Mouse (Mus musculus) Muller cell, postnatal 12 days (primary cell): ENCODE measurements at regions not wholly inside any gene's neighbourhood (a gene's known extent, or its start where the extent isn't known, plus 50 kb on each side); places are given as distances from the start of the nearest gene placed in this dataset.

ENCODE experiments used
- DNase-seq: peaks from one replicate; pipeline ENCODE4 v3.0.0-alpha.2; 2015; ENCODE audit errors: inconsistent ontology term

DNA sequence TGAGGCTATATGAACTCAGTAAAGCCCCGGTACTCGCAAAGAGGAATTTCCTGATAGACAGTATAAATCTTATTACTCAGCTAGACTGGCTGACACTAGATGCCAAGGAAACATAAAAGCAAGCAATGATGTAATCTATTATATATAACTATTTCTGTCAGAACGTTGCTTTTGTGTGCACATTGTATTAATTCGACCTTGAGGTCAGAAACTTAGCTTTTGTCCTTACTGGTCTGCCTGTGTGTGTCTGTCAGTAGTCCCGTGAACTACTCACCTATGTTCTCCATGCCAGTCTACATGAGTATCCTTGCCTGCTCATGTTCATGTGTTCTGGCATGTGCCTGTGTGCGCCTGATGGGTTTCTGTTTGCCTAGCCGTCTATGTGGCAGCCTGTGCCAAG, 70.5 kb downstream of the Tmx1 start:
- DNase-seq: no peak

DNA sequence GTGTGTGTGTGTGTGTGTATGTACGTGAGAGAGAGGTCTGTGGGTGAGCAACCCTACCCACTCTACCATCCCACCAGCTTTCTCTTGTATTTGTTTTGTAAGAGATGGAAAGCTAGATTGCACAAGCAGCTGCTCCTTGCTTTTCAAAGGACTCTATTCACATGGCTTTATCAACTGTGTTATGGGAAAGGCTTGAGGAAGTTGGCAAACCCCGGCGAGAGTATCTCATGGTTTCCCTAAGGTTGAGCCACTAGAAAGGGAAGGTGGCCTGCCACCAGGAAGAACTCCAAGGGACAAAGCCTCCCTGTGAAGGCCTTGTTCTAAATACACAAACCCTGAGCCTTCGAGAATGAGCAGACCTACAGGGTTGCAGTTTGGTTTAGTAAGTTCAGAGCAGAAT, 71.8 kb downstream of the Tmx1 start:
- no peak for DNase-seq

DNA sequence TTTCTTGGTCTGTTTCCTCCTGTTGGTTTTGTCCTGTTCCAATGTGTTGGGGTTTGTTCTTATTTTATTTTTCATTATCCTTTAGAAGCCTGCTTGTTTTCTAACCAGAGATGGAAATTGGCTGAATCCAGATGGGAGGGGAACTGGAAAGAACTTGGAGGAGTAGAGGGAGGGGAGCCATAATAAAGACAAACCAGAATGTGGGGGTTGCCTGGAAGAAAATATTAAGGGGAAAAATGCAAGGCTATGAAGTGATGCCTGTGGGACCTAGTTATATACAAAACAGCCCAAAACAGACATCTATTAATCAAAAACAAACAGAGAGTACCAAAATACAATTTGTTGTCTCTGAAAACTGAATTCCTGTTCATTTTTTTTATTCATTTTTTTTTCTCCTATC, 78.8 kb downstream of the Tmx1 start:
- DNase-seq: no peak

DNA sequence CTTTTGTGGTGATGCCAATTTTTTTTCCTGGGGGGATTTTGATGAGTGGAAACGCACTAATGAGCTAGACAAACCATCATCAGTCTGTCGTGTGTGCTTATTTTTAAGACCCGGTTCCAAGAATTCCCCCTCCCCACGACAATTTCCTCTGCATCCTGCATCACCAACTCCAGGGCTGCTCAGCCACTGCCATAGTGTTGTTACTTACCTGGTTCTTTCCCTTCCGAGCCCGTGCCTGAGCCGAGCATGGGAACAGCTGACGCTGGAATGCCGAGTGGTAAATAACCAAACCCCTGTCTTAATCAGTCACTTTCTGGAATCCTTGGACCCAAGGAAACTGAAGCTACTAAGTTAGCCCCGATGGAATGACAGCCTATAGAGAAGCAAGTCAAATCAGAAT, 79.3 kb downstream of the Tmx1 start:
- no peak for DNase-seq

DNA sequence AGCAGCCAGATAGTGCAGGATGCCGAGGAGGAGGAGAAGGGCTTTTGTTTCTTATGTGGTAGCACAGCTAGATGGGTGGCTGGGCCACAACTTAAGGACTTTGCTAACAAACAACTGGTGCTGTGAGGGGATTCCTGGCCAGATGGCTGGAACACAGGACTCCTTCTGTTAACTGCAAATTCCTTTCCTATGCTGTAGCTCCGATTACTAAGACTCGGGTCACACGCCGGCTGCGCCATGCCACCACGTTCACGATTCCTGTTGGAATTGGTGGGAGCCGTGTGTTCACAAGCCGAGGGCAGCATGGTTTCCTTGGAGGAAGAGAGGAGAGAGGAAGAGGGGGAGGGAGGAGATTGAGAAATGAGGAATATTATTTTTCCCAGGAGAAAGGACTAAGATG, 79.9 kb downstream of the Tmx1 start:
- peak; percentile 42 for DNase-seq

DNA sequence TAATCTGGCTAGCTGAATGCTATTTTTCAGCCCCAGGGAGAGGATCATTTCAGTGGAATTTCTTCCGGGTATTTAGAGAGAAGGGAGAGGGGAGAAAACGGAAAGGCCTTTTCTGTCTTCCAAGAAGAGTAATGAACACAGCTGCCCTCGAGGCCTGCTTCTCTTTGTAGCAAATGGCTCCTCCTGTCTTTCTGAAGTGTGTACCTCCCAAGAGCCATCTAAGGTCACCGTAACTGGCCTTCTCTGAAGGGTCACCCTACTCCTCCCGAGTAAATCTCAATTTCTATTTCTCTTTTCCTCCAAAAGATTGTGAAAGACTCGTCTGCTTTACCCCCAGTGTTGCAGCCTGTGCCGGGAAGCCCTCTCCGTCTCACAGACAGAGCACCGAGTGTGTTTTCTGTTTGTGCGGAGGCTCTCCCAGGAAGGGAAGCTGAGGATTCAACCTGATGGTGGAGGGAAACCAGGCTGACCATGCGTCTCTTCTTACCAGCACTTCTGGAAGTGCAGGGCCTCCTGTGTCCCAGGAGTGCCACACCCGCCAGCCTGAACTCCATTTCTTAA, 80.6 kb downstream of the Tmx1 start:
- DNase-seq: no peak

DNA sequence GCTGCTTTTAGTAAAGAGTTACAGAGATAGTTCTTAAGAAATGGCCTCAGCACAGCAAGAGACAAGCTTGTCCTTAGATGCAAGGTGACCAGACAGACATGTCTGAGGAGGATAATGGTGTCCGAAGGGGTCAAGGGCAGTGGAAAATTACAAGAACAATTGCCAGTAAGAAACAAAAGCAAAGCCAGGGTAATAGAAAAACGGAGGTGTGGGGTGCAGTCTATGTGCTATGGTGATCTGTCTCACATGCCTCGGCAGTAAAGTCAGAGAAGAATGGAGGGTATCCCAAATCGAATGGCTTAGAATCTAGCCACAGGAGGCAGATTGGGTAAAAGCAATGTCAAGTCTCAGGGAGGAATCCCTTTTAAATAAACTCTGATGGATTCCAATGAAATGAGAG, 86.2 kb downstream of the Tmx1 start:
- DNase-seq: no peak

DNA sequence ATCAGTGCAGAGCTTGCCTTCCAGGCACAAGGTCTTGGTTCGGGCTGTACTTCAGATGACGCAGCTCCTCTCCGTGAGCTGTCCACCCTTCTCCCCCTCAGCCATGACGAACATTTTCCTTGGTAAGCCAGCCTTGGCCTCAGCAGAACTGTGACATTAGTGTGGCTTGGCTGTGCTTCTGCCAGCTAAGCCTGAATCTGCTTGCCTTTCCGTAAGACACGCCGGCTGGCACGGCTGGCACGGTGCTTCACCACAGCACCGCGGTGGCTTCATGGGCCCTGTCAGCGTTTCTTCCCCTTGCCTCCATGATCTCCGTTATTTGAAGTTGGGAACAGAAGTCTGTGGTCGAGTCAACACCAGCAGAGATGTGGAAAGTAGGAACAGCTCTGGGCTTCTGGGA, 87.0 kb downstream of the Tmx1 start:
- DNase-seq: no peak

DNA sequence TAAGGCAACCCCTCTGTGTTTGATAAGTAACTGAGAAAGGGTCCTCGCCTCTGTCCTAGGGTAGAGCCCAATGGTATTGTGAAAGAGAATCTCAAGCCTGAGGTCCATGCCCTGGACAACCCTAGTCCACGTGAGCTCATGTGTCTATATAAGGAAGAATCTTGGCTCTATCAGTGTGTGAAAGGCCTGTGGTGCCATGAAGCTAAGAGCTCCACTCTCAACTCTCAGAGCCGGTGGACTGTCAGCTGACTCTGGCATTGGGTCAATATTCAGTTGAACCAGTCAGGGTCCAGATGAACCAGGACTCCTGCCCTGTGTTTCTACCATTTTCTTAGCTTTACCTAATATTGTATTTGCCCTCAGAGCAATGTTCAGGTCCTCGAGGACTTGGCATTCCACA, 88.5 kb downstream of the Tmx1 start:
- DNase-seq: no peak

DNA sequence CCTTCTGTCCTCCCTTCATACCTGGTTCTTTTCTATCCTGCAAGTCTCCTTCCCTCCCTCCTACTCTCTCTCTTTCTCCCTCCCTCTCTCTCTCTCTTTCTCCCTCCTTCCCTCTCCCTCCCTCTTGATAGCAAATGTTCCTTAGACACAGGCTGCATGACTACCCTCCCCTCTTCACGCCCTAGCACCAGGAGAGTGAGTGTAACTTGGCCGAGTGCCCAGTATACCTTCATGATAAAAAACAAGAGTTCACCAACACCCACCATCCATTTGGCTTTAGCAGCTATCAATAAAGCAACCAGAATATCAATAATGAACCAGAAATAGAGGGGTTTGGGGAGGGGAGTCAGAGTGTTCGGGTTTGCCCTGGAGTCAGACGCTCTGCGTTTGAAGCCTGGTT, 90.4 kb downstream of the Tmx1 start:
- DNase-seq: no peak

DNA sequence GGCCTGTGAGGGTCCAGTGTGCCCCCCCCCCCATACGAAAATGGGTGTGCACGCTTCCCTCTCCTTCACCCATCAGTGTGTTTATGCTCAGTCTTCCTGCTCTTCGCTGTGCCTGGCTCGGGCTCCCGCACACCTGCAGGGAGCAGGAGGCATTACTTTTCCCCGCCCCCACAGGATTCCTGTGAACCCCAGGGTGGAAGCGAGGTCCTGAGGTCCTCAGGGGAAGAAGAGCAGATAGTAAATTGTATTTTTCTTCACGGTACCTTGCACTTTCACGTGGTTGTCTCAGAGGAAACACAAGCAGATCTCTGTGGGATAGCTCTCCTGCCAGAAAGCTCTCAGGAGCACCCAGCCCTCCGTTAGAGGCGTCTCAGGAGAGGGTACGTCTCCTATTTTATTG, 91.4 kb downstream of the Tmx1 start:
- DNase-seq: no peak

DNA sequence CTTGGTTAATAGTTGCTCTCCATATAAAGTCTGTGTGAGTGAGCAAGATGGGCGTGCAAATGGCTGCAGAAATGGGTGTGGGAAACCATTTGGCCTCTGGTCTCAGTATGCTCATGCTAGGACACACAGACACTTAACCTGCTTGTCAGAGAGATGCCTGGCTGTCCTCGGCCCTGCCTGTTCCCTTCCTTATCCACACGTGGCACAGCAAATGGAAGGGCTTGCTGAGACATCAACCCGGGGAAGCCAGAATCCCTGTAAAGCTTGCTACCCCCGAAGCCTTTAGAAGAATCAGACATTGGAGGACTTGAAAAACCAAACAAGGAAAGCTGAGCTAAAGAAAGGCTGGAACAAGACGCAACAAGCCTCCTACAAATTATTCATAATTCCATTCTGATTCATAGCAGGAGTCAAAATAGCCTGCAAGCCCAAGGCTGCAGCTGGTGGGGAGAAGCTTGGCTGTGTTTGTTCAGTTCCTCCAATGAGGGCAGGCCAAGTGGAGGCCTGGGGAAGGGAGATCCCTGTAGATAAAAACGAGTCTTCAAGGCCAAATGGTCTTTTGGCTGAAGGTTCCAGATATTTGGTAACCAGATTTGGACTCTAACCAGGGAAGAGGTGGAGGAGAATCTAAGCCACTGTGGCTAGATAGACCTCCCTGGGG, 92.1 kb downstream of the Tmx1 start:
- DNase-seq: peak; percentile 48

DNA sequence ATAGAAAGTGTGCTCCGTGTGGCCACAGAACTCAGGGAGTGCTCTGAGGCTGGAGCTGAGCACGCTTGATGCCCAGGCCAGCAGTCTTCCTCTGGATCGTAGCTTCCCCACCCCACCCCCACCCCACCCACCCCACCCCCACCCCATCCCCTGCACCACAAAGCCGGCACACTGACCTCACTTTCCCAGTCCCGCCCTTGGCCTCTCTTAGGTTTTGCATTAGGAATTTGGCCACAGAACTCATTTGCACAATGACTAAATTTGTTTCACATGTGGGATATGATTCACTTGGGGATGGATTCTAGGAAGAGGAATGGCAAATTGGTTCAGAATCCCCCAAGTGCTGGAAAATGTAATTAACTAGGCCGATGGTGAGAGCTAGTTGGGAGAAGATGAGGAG, 94.3 kb downstream of the Tmx1 start:
- DNase-seq: peak; percentile 41

DNA sequence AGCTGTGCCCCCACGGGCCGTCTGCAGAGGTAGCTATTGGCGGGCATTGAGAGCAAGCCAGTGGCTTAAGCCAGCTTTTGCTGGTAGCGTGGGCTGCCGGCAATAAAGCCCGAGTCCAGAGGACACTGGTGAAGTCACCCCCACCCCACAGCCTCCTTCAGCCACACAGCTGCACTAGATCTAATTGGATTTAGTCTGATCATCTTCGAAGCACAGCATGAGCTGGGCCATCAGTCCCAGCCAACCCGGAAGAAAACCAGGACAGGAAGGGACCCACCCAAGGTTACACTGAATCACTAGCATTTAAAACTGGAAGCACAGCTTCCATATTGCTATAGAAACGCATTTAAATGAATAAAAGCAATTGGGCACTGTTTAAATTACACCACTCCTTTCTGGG, 96.4 kb downstream of the Tmx1 start:
- DNase-seq: no peak

DNA sequence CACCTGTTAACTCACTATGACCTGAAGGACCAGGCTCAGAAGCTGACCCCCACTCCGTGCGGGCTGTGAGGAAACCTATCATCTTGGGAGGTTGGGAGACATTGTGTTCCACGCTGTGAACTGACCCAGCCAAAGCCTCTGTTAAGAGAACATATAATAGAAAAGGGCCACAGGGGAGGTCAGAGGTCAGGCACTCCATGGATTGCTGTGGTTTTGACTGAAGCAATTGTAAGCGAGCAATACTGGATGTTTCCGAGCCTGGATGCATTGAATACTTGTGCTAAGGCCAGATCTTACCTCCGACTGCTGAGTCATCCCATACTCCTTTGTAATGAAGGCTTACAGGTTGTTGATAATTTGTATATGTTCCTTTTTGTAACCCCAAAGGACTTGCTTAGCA, 101.0 kb downstream of the Tmx1 start:
- DNase-seq: peak; percentile 67

DNA sequence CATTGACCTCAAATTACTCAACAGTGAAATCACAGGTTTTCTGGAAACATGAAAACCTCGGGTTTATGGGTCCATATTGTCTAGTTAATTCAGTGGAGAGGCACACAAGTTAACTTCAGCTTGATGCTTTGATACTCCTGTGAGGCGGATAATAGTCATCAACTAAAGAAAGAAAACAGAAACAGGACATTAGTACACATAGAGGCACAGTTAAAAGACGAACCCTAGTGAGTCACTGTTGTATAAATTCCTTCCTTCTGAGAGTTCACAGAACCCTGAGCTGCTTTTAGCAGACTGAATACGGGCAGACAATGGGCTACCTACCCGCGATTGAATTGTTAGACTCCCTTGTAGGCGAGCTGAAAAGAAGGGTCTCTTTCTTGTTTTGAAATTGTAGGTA, 101.7 kb downstream of the Tmx1 start:
- peak; percentile 62 for DNase-seq

DNA sequence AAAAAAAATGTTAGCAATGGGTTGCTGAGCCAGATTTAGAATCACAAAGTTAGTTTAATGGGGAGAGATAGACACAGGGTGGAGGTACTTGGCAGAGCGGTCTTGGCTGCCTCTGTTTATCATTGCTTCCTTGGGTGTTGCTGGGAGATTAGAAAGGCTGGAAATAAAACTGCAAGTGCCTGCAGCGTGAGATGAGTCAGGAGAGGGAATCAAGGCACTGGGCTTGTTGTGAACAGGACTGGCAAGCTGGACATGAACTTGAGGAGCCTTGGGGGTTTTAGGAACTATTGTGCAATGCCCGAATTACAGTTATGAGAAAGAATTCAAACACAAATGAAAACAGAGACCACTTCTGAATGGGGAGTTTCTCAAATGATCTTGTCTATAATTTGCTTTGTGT, 102.8 kb downstream of the Tmx1 start:
- DNase-seq: peak; percentile 28

DNA sequence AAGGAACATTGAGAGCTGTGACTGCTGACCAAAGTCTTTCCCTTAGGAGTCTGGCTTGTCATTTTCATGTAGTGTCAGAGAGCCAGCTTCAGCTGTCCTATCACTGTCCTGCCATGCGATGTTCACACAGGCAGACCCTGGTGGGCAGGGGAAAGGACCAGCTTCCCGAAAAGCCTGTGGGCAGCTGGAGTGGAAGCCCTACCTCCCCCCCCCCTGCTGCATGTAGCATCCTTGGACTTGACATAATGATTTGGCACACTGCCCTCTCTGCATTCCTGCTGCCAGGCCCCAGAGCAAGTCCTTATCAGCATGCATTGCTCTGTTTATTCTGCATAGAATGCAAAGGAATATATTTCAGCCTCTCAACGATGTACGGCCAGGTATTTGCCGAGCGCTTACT, 103.9 kb downstream of the Tmx1 start:
- peak; percentile 58 for DNase-seq

DNA sequence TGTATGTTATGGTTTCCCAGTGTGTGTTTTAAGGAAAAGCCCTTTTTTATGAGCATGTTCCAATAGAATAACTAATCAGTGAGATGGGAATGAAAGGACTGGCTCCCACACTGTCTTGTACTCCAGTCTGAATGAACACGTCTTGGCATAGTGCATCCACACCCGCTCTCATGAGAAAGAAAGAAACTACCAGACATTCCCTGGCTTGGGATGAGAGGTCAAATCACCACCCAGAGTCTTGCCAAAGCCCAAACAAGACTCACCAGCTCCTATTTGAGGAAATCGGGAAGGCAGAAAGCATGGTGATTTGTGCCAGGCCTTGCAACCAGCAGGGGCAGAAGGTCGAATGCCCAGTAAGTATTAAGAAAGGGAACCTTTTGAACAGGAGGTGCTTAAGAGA, 110.6 kb downstream of the Tmx1 start:
- DNase-seq: no peak

DNA sequence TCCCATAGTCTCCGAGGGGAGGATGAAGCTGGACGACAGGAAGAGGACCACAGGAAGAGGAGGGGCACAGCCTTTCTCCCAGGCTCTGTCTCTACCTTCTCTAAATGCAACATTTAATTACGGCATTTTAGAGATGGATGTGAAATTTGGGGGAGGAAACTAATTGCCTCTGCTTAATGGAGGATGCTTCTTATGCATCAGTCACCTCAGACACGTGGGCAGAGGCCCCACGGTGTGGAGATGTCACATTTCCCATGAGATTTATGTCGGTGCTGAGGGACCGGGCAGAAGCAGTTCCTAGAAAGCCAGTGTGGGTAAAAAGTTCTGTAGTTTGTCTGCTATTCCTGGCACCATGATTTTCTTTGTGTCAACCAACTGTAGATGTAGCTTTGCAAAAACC, 122.8 kb downstream of the Tmx1 start:
- DNase-seq: no peak

DNA sequence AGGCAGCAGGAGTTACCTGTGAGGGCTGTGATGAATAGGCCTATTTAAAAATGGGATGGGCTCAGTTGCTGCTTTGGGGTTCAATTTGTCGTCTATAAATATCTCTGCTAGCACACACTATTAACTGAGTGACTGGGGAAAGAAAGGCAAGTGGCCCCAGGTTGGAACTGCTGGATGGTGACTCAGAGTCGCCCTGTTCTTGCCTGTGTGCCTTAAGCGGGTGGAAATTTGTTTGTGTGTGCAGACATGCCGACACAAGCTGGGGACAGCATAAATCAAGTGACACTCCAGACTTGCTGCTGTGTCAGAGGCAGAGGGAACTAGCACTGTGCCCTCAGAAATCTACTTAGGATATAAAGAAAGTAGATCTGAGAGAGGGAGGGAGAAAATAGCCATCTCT, 124.9 kb downstream of the Tmx1 start:
- DNase-seq: no peak

DNA sequence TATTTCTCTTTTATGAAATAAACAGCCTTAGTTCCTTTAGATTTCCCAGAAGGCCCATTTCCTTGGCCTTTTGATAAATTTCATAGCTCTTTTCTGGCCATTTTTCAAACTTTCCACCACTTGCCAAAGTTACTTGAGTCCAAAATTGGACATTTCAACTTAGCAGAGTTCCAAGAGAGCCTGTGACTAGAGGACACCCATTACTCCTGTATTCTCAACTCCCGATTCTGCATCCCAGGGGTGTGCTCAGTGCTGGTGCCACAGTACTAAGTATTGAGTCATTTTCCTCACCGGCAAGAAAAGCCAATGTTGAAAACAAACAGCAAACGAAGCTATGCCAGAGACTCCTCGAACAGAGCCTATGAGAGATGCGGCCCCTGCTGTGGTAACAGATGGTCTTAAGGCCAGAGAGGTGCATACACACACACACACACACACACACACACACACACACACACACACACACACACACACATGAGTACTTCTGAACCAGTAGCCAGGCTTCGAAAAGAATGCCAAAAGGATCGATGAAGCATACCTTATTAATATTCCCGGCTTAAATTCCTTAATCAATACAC, 126.5 kb downstream of the Tmx1 start:
- DNase-seq: peak; percentile 30

DNA sequence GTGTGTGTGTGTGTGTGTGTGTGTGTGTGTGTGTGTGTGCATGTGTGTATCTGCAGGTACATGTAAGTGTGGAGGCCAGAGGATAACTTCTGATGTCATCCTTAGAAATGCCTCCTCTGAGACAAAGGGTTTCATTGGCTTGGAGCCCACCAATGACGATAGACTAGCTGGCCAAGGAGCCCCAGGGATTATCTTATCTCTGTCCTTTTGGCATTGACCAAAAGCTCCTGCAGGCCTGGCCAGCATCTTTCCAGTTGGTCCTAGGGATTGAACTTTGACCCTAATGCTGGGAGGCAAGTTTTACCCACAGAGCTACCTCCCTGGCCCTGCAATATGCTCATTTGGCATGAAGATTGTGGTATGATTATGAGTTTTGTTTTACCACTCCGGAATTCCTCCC, 133.3 kb downstream of the Tmx1 start:
- no peak for DNase-seq

DNA sequence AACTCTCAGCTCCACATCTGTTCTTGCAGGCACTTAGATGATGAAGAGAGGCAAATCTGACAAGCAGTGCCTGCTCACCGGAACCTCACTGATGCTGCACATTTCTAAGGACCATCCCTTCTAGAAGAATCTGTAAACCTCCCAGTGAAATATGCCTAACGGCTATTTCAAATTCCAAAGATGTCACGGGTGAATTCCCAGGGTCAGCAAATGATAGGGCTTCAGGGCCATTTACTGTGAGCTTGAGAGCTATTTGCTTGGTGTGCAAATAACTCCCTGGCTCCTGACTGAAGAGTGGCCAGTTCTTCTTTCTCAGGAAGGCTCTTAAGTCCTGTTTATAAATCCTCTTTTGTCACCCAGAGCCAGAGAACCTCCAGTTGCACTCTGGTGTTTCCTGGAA, 135.3 kb downstream of the Tmx1 start:
- DNase-seq: peak; percentile 74
